Mouse (Mus musculus) bone marrow, adult 2 months (tissue): Measurements from ENCODE around the gene Osbpl9.

Experiments
- CTCF ChIP-seq: fragments of 200-500 bp; IDR thresholded peaks from 2 replicates; pipeline ENCODE4 v1.5.1; 2011; ENCODE audit warnings: low read length, control low read depth; ENCODE audit not compliant: control insufficient read depth, insufficient read depth
- POLR2A ChIP-seq: fragments of 200-500 bp; IDR thresholded peaks from 2 replicates; pipeline ENCODE4 v1.6.1; 2011; ENCODE audit warnings: low read depth, mild to moderate bottlenecking, control low read depth, low read length, borderline replicate concordance; ENCODE audit not compliant: control insufficient read depth

GRCm38 (mm10) chr4:109057640-109058039 lies 144.4 kb downstream of the Osbpl9 start:
- TF ChIP-seq CTCF (no peak), POLR2A (no peak)
